Mouse (Mus musculus): Measurements from ENCODE around the gene D630036H23Rik.
"Not testable (repeated sequence)": the region's sequence is repeated elsewhere in the genome, so short reads cannot be mapped to it uniquely, and the experiment has no call there.

The D630036H23Rik gene

DNA sequence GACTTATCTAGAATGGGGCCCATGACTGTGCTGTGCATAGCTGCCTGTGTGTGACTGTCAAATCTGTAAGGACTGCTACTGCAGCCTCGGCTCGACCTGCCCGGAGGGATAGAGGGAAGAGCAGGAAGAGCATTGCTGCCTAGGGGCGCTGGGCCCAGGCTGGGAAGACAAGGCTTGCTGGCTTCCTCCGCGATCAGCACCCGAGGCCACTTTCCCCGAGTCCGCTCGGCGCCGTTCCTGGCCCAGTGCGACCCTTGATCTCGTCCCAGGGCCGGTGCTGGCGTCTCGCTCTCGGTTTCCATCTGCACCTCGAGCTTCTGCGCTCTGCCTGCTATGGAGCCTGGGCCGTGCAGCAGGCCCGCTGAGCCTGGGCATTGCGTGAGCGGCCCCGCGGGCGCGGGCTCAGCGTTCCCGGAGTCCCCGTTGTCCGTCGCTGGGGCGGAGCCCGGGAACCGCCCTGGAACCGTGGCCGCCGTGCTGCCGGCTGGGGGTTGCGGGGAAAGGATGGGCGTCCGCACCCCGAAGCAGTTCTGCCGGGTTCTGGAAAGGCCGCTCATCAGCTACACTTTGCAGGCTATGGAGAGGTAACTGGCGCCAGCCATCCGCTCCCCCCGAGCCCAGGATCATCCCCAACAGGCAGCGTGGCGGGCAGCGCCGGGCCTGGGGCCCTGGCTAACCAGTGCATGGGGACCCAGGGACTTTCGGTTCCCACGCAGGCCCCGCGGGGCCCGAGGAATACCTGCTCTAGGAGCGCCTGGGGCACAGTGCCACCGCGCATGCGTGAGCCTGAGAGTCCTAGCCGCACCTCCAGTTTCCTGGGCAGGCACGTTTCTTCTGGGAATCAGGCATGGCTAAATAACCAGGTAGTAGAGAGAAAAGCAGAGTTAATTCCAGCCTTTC is at the start of gene D630036H23Rik, which contains the start of gene Ispd:
Gene D630036H23Rik, minus strand, starts transcription at position 741 of the 900 bp plus-strand sequence.
Gene Ispd, plus strand, starts transcription at position 10 of the 900 bp plus-strand sequence.
- DNase-seq (ENCODE audit: low spot score in 2 of 2), result peak; percentile 84 to 90

- no peak for DNase-seq (ENCODE audit: low spot score in 2 of 2)
These were observed 44.4 kb upstream of the D630036H23Rik start for GRCm38 (mm10) chr12:36426163-36427045.

- DNase-seq (ENCODE audit: low spot score in 2 of 2), result no peak
These were observed 43.3 kb upstream of the D630036H23Rik start for GRCm38 (mm10) chr12:36425258-36425657.

DNA sequence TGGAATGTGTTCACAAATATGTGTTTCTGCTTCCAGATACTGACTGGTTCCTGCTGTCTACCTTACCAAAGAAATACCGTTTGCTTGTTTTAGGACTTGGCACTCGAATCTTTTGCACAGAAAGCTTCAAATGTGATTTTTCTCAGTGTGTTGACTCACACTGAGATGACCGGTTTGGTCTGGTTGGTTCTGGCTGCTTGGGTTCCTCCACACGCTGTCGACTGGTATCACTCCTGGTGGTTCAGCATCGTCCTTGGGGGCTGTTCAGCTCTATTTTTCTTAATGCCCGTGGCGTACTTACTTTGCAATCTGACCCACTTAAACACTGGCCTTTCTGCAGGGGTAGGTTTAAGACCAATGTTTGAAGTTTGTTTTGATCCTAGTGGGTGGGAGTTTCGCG is 41.7 kb upstream of the D630036H23Rik start:
- DNase-seq (ENCODE audit: low spot score in 2 of 2), result no peak

- DNase-seq (ENCODE audit: low spot score in 2 of 2), result no peak
These were observed 13.1 kb upstream of the D630036H23Rik start for GRCm38 (mm10) chr12:36395115-36395514.

GRCm38 (mm10) chr12:36386991-36387390 is 5.0 kb upstream of the D630036H23Rik start:
- no peak for DNase-seq (ENCODE audit: low spot score in 2 of 2)

GRCm38 (mm10) chr12:36385386-36385785 is 3.4 kb upstream of the D630036H23Rik start:
- no peak for DNase-seq (ENCODE audit: low spot score in 2 of 2)

GRCm38 (mm10) chr12:36380806-36381205 is 1.2 kb downstream of the D630036H23Rik start:
- DNase-seq (ENCODE audit: low spot score in 2 of 2), result no peak

GRCm38 (mm10) chr12:36380254-36380653 is 1.7 kb downstream of the D630036H23Rik start:
- no peak for DNase-seq (ENCODE audit: low spot score in 2 of 2)

DNA sequence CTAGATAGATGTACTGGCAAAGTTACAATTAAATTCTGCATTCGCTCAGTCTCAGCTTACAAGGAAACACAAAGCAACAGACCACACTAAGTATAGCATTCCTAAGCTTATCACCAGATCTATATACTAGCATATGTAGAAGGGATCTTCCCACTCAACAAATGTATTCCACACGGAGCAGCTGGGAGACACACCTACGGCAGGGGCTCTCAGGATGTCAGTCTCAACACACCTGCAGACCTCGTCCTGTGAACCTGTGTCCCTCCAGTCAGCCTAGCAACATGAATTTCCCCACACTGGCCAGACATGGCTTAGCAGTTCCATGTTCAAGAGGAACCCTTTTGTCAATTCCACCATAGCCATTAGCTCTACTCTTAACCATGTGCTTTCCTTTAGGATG is 5.6 kb downstream of the D630036H23Rik start:
- DNase-seq (ENCODE audit: low spot score in 2 of 2), result not testable (repeated sequence)

GRCm38 (mm10) chr12:36373237-36373998 is 8.6 kb downstream of the D630036H23Rik start:
- DNase-seq (ENCODE audit: low spot score in 2 of 2), result no peak

GRCm38 (mm10) chr12:36364013-36364412 is 18.0 kb downstream of the D630036H23Rik start:
- DNase-seq (ENCODE audit: low spot score in 2 of 2), result no peak

DNA sequence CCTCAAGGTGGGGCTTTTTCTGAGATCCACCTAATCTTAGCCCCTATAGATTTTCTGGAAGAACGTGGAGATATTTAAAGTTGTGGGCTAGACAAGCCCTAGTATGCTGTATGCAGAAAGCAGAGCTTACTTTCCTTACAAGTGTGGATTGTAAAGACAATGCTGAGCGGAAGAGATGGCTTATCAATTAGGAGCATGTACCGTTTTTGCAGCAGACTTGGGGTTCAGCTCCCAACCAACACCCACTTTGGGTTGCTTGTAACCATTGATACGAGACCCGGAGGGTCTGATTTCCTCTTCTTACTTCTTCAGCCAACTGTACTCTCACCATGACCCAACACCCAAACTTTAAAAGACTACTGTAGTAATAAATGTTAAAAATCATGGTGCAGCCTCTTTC is 21.3 kb downstream of the D630036H23Rik start:
- no peak for DNase-seq (ENCODE audit: low spot score in 2 of 2)

DNA sequence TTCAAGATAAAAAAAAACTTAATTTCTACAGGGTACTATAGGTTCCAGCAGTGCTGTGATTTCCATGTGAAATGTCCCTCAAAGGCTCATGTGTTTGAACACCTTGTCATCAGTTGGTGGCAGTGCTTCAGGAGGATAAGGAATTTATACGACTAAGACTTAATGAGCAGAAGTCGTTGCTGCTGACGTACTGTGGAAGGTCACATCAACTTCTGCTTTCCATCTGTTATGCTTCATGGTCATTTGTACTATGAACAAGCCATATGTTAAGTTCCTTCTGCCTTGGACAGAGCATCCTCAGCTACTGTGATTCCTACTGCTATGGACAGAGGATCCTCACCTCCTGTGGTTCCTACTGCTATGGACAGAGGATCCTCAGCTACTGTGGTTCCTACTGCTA is 21.9 kb downstream of the D630036H23Rik start:
- no peak for DNase-seq (ENCODE audit: low spot score in 2 of 2)

- no peak for DNase-seq (ENCODE audit: low spot score in 2 of 2)
These were observed 37.9 kb downstream of the D630036H23Rik start for GRCm38 (mm10) chr12:36344131-36344530.

DNA sequence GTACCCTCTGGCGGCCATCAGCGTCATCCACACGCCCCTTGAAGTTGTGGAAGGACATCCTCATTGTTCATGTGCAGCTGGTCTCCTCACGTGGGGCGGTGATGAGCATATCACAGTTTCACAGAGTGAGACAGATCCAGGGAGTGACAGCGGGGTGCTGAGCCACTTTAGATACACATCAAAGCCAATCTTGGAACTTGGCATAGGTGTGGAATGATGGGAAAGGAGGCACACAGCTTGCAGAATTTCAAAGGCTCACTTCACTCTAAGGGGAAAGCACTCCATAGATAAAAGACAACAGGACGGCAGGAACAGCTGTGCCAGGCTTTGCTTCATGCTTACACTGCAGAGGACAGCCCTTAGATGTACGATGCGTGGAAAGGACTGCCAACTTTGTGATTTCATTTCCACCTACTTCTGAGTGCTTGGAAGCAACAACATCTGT is 48.1 kb downstream of the D630036H23Rik start:
- no peak for DNase-seq (ENCODE audit: low spot score in 2 of 2)

DNA sequence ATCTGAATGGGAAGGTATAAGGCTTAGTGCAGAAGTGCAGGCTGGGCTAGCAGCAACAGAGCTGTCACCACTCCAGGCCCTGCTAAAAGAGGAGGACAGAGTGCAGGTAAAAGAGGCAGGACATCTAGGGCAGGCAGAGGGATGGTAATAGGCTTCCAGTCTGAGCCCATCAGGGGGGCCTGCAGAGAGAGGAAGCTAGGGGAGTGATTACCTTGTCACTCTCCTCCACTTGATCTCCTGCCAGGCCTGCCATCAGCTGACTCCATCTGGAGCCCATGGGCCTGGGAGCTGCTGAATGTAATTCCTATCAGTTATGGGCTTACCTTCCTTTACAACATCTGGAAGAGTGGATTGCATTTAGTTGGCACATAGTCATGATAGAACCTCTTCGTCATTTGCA is 49.3 kb downstream of the D630036H23Rik start:
- DNase-seq (ENCODE audit: low spot score in 2 of 2), result no peak
